Comparison of ENCODE assay signal across 8 mouse cellular contexts in the genomic region with DNA sequence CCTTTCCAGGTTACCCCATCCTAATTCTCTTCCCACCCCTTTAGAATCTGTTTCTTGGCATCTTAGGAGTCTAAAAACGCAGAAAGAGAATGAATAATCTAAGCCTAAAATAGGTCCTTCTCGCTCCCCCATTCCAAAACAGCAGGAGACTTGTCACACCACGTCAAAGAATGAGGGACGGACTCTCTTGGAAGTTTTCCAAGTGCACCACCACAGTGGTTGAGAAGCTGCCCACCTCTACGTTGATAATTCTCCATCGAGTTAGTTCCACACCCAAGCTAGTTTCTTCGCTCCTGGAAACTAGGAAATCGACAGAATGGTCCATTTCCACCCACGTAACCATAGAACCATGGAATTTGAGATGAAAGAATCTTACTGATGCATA. TPM values are rescaled to one million over a fixed set of nuclear protein-coding genes. Genes with fewer than 3 reads are reported as not detected.
A peak's percentile ranks its signal among the peaks of the same experiment; 100 is the strongest.
DNase-seq lines count a peak whose midpoint lies in the region; ATAC-seq and TF ChIP-seq lines count a peak whose summit lies in the region.

No protein-coding gene starts in this region.

- H3K27me3 ChIP-seq in heart, adult 2 months (ENCODE audit: control insufficient read depth, insufficient read depth, low read length): no peaks in the 10 kb centered on the region
- no peaks in the 10 kb centered on the region for H3K27me3 ChIP-seq in CH12.LX (replicated peaks)
- 0 out of 2 replicates have a peak, but pooled peaks cover 6% of the 10 kb centered on the region for H3K27me3 ChIP-seq in midbrain, embryonic 13.5 days

- no peak for DNase-seq in heart, adult 2 months
- no peak for DNase-seq in heart, postnatal 10 days
- DNase-seq in CH12.LX (ENCODE audit: extremely low read depth): no peak
- DNase-seq in left cerebral cortex, adult 11 months (ENCODE audit: low spot score): peak; percentile 45
- no peak for DNase-seq in urinary bladder, postnatal 25 days (ENCODE audit: low spot score)
- no peak for DNase-seq in spleen, adult 12 weeks (ENCODE audit: low spot score)

- dilution Hi-C loops in CH12.LX (cut with MboI; ENCODE audit: extremely low pct_ligation_motif_present, extremely low pct_unique_long_range_greater_than_20kb, low sequenced_read_pairs): no loop called here

- no peak for TF ChIP-seq EP300 in heart, adult 2 months (IDR thresholded peaks at IDR 0.05; ENCODE audit: insufficient read depth, low read depth, low read length)
- no peak for TF ChIP-seq EP300 in CH12.LX (IDR thresholded peaks at IDR 0.05; ENCODE audit: low read length)

- H3K79me2 ChIP-seq in heart, adult 2 months (replicated peaks; ENCODE audit: control insufficient read depth, insufficient read depth, low read length): no peaks in the 10 kb centered on the region; the same call in 1 of the 2 replicates
- H3K79me2 ChIP-seq in CH12.LX (replicated peaks; ENCODE audit: control insufficient read depth, extremely low read depth, insufficient read depth, poor library complexity, severe bottlenecking): peaks cover 21% of the 10 kb centered on the region

- WGBS in heart, adult 2 months: 18% methylated on average over 9 of the region's 9 CpGs
- WGBS in midbrain, embryonic 13.5 days: 12% methylated on average over 9 of the region's 9 CpGs

- no peak for TF ChIP-seq RAD21 in CH12.LX (IDR thresholded peaks at IDR 0.05; ENCODE audit: low read depth, low read length)

- intact Hi-C loops in heart, adult 2 months (cut with DNase I): loop anchor here (2.0 to 5.0 kb wide), 2 partner anchors 96 to 323 kb away; a partner anchor contains a TSS
- intact Hi-C loops in heart, postnatal 10 days (cut with DNase I): loop anchor here (1.0 to 2.0 kb wide), 4 partner anchors 28 to 90 kb away; no protein-coding TSS in a partner anchor

- H3K4me1 ChIP-seq in heart, adult 2 months (ENCODE audit: control insufficient read depth, insufficient read depth, low read length): peaks cover 8% of the 10 kb centered on the region
- H3K4me1 ChIP-seq in CH12.LX (ENCODE audit: control insufficient read depth in 1 of 2, insufficient read depth in 2 of 2): peaks cover 7 to 43% of the 10 kb centered on the region in 2 experiments
- peaks cover 9% of the 10 kb centered on the region; the same call in 1 of the 2 replicates for H3K4me1 ChIP-seq in embryonic fibroblast, embryonic 13.5 days (ENCODE audit: control insufficient read depth, insufficient read depth, low read length)
- H3K4me1 ChIP-seq in midbrain, embryonic 13.5 days (replicated peaks): peaks cover 20% of the 10 kb centered on the region

- peak overlapping the region; percentile 100 for H3K27ac ChIP-seq in heart, adult 2 months
- no peak overlapping the region for H3K27ac ChIP-seq in CH12.LX (ENCODE audit: insufficient read depth, low read depth)
- peak overlapping the region; percentile 76 for H3K27ac ChIP-seq in embryonic fibroblast, embryonic 13.5 days (ENCODE audit: insufficient read depth, low read length)
- H3K27ac ChIP-seq in midbrain, embryonic 13.5 days: peak overlapping the region; percentile 100

- H3K9ac ChIP-seq in heart, adult 2 months (ENCODE audit: low read depth, low read length): peak overlapping the region; percentile 99
- peak overlapping the region; percentile 62 for H3K9ac ChIP-seq in CH12.LX (ENCODE audit: insufficient read depth, low read depth)
- H3K9ac ChIP-seq in midbrain, embryonic 13.5 days (replicated peaks): peak overlapping the region; percentile 98

- no peaks in the 10 kb centered on the region for H3K9me3 ChIP-seq in CH12.LX (replicated peaks; ENCODE audit: low read length)
- no peaks in the 10 kb centered on the region for H3K9me3 ChIP-seq in midbrain, embryonic 13.5 days

- H3K4me2 ChIP-seq in CH12.LX (ENCODE audit: insufficient read depth, low read depth, poor library complexity, severe bottlenecking): peak overlapping the region; percentile 44
- peak overlapping the region; percentile 75 for H3K4me2 ChIP-seq in midbrain, embryonic 13.5 days (replicated peaks)

- peaks cover 11% of the 10 kb centered on the region for H3K36me3 ChIP-seq in heart, adult 2 months (ENCODE audit: control insufficient read depth, insufficient read depth, low read length)
- H3K36me3 ChIP-seq in CH12.LX (replicated peaks in 1 of 2; ENCODE audit: control insufficient read depth in 1 of 2, insufficient read depth in 1 of 2, low read length in 1 of 2): peaks cover 0 to 3% of the 10 kb centered on the region in 2 experiments
- no peaks in the 10 kb centered on the region for H3K36me3 ChIP-seq in midbrain, embryonic 13.5 days

- ATAC-seq in midbrain, embryonic 13.5 days: no peak

- in situ Hi-C loops in CH12.LX (cut with MboI; ENCODE audit: low pct_ligation_motif_present, low pct_unique_long_range_greater_than_20kb, low sequenced_read_pairs): loop anchor here (10.0 kb wide), 1 partner anchor 70 kb away; no protein-coding TSS in a partner anchor

- no peak for TF ChIP-seq CTCF in heart, adult 2 months (IDR thresholded peaks at IDR 0.05)
- no peak for TF ChIP-seq CTCF in CH12.LX (conservative IDR thresholded peaks at IDR 0.05 in 1 of 2, IDR thresholded peaks at IDR 0.05 in 1 of 2; ENCODE audit: low read depth in 2 of 2, low read length in 2 of 2)
- TF ChIP-seq CTCF in embryonic fibroblast, embryonic 13.5 days (IDR thresholded peaks at IDR 0.05; ENCODE audit: borderline replicate concordance, insufficient read depth, low read length): no peak

- no peak for TF ChIP-seq POLR2A in heart, adult 2 months (IDR thresholded peaks at IDR 0.05; ENCODE audit: insufficient read depth, low read depth, low read length)
- no peak for TF ChIP-seq POLR2A in CH12.LX (IDR thresholded peaks at IDR 0.05; ENCODE audit: low read depth, low read length)
- TF ChIP-seq POLR2A in embryonic fibroblast, embryonic 13.5 days (IDR thresholded peaks at IDR 0.05; ENCODE audit: low read depth, low read length): no peak

- peak overlapping the region; percentile 88 for H3K4me3 ChIP-seq in heart, adult 2 months
- peak overlapping the region; percentile 19 to 85 (median 20) for H3K4me3 ChIP-seq in CH12.LX (replicated peaks in 1 of 3; ENCODE audit: low read depth in 2 of 3, low read length in 2 of 3, poor library complexity in 1 of 3)
- peak overlapping the region; percentile 33 for H3K4me3 ChIP-seq in embryonic fibroblast, embryonic 13.5 days (ENCODE audit: insufficient read depth, low read length)
- peak overlapping the region; percentile 92 for H3K4me3 ChIP-seq in midbrain, embryonic 13.5 days (replicated peaks)

TF ChIP-seq in CH12.LX, 34 proteins besides CTCF, POLR2A, EP300 and RAD21:
- no peak for TF ChIP-seq RCOR1 (conservative IDR thresholded peaks at IDR 0.05; ENCODE audit: low read depth, low read length)
- TF ChIP-seq ELF1 (IDR thresholded peaks at IDR 0.05; ENCODE audit: low read depth, low read length): 0 out of 2 replicates have a peak, but pooled peaks have one; percentile 2
TF ChIP-seq in CH12.LX: peak in this region for 1.

RNA-seq across cellular contexts. Expression of a gene that starts 0.5 kb away (rescaled TPM):
- total RNA-seq in heart, adult 2 months (2021): 100 to 1,000 TPM; 206 to 229 TPM
- polyA plus RNA-seq in heart, adult 2 months (2012; rRNA removed): 66.9 and 147 TPM in 2 replicates
- total RNA-seq in heart, postnatal 10 days (2021): 100 to 1,000 TPM; 194 to 211 TPM
- 14.8 and 17.6 TPM in 2 replicates for total RNA-seq in CH12.LX (2012; rRNA removed)
- total RNA-seq in CH12.LX (2014; rRNA removed): 16.5 and 16.9 TPM in 2 replicates
- 15.4 and 19.5 TPM in 2 replicates for polyA plus RNA-seq in CH12.LX (2012; ENCODE audit: insufficient read length, low read depth)
- 65.7 and 66.5 TPM in 2 replicates for polyA plus RNA-seq in embryonic fibroblast, embryonic 13.5 days (2011; ENCODE audit: insufficient read length, low read depth, missing spikeins)
- 5.0 and 5.7 TPM in 2 replicates for polyA plus RNA-seq in midbrain, embryonic 13.5 days (2015; fragmentation: Nextera tagmentation; extraction: Ambion mirVana)

Comparison
In these comparisons a context has a peak if more than half of its experiments do, and no peak if none do; other contexts are left out.
1. H3K4me3 ChIP-seq: peak in every context shown above with its lines; median percentile 92 in midbrain, embryonic 13.5 days; 88 in heart, adult 2 months; 33 in embryonic fibroblast, embryonic 13.5 days; 20 in CH12.LX.